8 mouse cellular contexts compared by ENCODE assay signal in the genomic region with DNA sequence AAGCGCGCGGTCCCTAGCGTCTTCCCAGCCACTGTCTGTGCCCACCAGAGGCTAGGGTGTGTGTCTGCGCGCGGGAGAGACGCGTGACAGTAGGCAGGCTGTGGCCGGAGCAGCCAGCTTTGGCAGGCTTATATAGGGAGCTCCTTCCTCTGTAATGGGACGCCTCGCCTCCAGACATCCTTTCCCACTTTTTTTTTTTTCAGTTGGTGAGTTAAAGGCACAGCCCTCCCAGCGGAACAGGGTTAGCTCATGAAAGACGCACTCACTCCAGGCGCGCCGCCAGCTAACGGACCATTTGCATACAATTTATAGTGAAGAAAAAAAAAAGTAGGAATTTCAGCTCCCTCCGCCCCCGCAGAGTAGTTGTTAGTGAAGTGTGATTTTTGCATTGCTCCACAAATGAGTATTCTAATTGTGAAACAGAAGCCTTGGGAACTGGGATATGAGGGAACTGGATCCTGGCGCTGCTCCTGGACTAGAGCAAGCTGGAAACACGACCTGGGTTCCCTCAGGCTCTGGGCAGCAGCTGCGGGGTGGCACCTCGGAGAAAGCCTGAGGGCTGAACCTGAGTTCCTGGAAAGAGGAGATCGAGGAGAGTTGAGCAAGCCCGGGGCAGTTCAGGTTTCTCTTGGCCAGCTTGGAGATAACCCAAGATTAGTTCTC. TPM values are rescaled to one million over a fixed set of nuclear protein-coding genes. Genes with fewer than 3 reads are reported as not detected.
DNase-seq lines count a peak whose midpoint lies in the region; ATAC-seq and TF ChIP-seq lines count a peak whose summit lies in the region.

A gene (minus strand): TSS at position 185 of the 663 bp plus-strand sequence.

- ATAC-seq in hindbrain, embryonic 15.5 days (ENCODE audit: low FRiP score, low read depth), result peak; percentile 83
- peak; percentile 90 for ATAC-seq in lung, postnatal 0 days
- no peak for ATAC-seq in megakaryocyte progenitor cell, adult 5-6 weeks (replicated peaks; ENCODE audit: poor library complexity)

- TF ChIP-seq POLR2A in cortical plate, adult 2 months (IDR thresholded peaks at IDR 0.05; ENCODE audit: extremely low read depth, insufficient read depth, low read length), result no peak

- 0 out of 2 replicates have a peak, but pooled peaks have one; percentile 37 for TF ChIP-seq EP300 in lung, postnatal 0 days (IDR thresholded peaks at IDR 0.05)

- intact Hi-C loops in gastrocnemius, adult 2 months (cut with DNase I), result loop anchor here (10.0 kb wide), 1 partner anchor 88 kb away; no protein-coding TSS in a partner anchor

- H3K9me3 ChIP-seq in hindbrain, embryonic 15.5 days, result no peaks in the 10 kb centered on the region
- H3K9me3 ChIP-seq in lung, postnatal 0 days (ENCODE audit: low read length), result no peaks in the 10 kb centered on the region

- H3K27me3 ChIP-seq in hindbrain, embryonic 15.5 days, result peaks cover 11% of the 10 kb centered on the region
- no peaks in the 10 kb centered on the region for H3K27me3 ChIP-seq in lung, postnatal 0 days (replicated peaks; ENCODE audit: insufficient read depth, low read length)

- TF ChIP-seq CTCF in cortical plate, adult 2 months (IDR thresholded peaks at IDR 0.05; ENCODE audit: extremely low read depth, insufficient read depth, low read length), result no peak
- no peak for TF ChIP-seq CTCF in gastrocnemius, adult 2 months (IDR thresholded peaks at IDR 0.05)
- no peak for TF ChIP-seq CTCF in lung, postnatal 0 days (IDR thresholded peaks at IDR 0.05)

- H3K27ac ChIP-seq in cortical plate, adult 2 months (ENCODE audit: insufficient read depth, low read length), result no peak within 1 kb of the TSS
- H3K27ac ChIP-seq in gastrocnemius, adult 2 months, result peak within 1 kb of the TSS; percentile 48
- peak within 1 kb of the TSS; percentile 26; the same call in 1 of the 2 replicates for H3K27ac ChIP-seq in hindbrain, embryonic 15.5 days (replicated peaks)
- peak within 1 kb of the TSS; percentile 32; the same call in 1 of the 2 replicates for H3K27ac ChIP-seq in lung, postnatal 0 days (ENCODE audit: low read length)

- WGBS in hindbrain, embryonic 15.5 days, result 1% methylated on average over 26 of the region's 26 CpGs
- under 1% methylated on average over 26 of the region's 26 CpGs for WGBS in lung, postnatal 0 days

- no peaks in the 10 kb centered on the region for H3K4me1 ChIP-seq in cortical plate, adult 2 months (ENCODE audit: control insufficient read depth, insufficient read depth, low read length)
- H3K4me1 ChIP-seq in hindbrain, embryonic 15.5 days (replicated peaks), result peaks cover 13% of the 10 kb centered on the region
- H3K4me1 ChIP-seq in lung, postnatal 0 days (ENCODE audit: insufficient read depth, low read depth, low read length), result no peaks in the 10 kb centered on the region; the same call in 1 of the 2 replicates

- peak within 1 kb of the TSS; percentile 60 for H3K4me2 ChIP-seq in hindbrain, embryonic 15.5 days
- H3K4me2 ChIP-seq in lung, postnatal 0 days (replicated peaks; ENCODE audit: low read depth, low read length), result peak within 1 kb of the TSS; percentile 55

- H3K9ac ChIP-seq in hindbrain, embryonic 15.5 days, result peak within 1 kb of the TSS; percentile 39
- no peak within 1 kb of the TSS for H3K9ac ChIP-seq in lung, postnatal 0 days (replicated peaks; ENCODE audit: low read depth)

- H3K36me3 ChIP-seq in hindbrain, embryonic 15.5 days, result no peaks in the 10 kb centered on the region
- no peaks in the 10 kb centered on the region for H3K36me3 ChIP-seq in lung, postnatal 0 days (ENCODE audit: insufficient read depth, low read length)

- DNase-seq in Muller cell, postnatal 12 days (ENCODE audit: inconsistent ontology term), result peak; percentile 91
- peak; percentile 89 for DNase-seq in gastrocnemius, adult 2 months
- peak; percentile 18 to 50 for DNase-seq in layer of hippocampus, postnatal 25 days (ENCODE audit: extremely low spot score in 1 of 2, low spot score in 1 of 2)
- peak; percentile 92 for DNase-seq in lung, postnatal 0 days (ENCODE audit: low spot score)
- DNase-seq in right cerebral cortex, postnatal 25 days, result peak; percentile 83

- H3K4me3 ChIP-seq in cortical plate, adult 2 months (ENCODE audit: insufficient read depth, low read length), result peak within 1 kb of the TSS; percentile 9; the same call in 1 of the 2 replicates
- peak within 1 kb of the TSS; percentile 59 for H3K4me3 ChIP-seq in gastrocnemius, adult 2 months
- peak within 1 kb of the TSS; percentile 39 for H3K4me3 ChIP-seq in hindbrain, embryonic 15.5 days
- H3K4me3 ChIP-seq in lung, postnatal 0 days (ENCODE audit: low read depth, low read length), result peak within 1 kb of the TSS; percentile 36

RNA-seq across cellular contexts. Expression of the gene that starts here (rescaled TPM):
- polyA plus RNA-seq in cortical plate, adult 2 months (2012; rRNA removed), result 1.7 and 2.2 TPM in 2 replicates
- total RNA-seq in gastrocnemius, adult 2 months (2021), result 10 to 100 TPM in 1 of 2 experiments, 1 to 10 TPM in 1; 1.7 to 10.0 TPM
- 63.3 and 69.6 TPM in 2 replicates for polyA plus RNA-seq in hindbrain, embryonic 15.5 days (2015; fragmentation: Nextera tagmentation; extraction: Ambion mirVana)
- 1 to 10 TPM; 6.0 to 9.0 TPM for total RNA-seq in layer of hippocampus, postnatal 25 days (2021)
- 34.3 and 38.7 TPM in 2 replicates for polyA plus RNA-seq in lung, postnatal 0 days (2015; fragmentation: Nextera tagmentation; extraction: Ambion mirVana)
- total RNA-seq in megakaryocyte progenitor cell, adult 5-6 weeks (2015), result 0.02 TPM in 1 of 2 replicates, not detected in the other
- total RNA-seq in megakaryocyte progenitor cell, adult 5-6 weeks (2017), result 0.08 TPM in 1 of 2 replicates, not detected in the other

Comparison
In these comparisons a context has a peak if more than half of its experiments do, and no peak if none do; other contexts are left out.
1. RNA of the gene that starts here (polyA plus RNA-seq): 63.3 to 69.6 TPM in hindbrain, embryonic 15.5 days and 34.3 to 38.7 TPM in lung, postnatal 0 days; 1.7 to 2.2 TPM in cortical plate, adult 2 months; every median in the first group is over 10 times any median in the second.
2. DNase-seq: peak in every context shown above with its lines; median percentile 92 in lung, postnatal 0 days; 91 in Muller cell, postnatal 12 days; 89 in gastrocnemius, adult 2 months; 83 in right cerebral cortex, postnatal 25 days; 34 in layer of hippocampus, postnatal 25 days.
3. H3K4me3 ChIP-seq: peak in every context shown above with its lines; median percentile 59 in gastrocnemius, adult 2 months; 39 in hindbrain, embryonic 15.5 days; 36 in lung, postnatal 0 days; 9 in cortical plate, adult 2 months.